Mouse (Mus musculus) cerebellum, adult 11-12 months (tissue): ENCODE data around the gene Rnaseh2c.

Source experiments
- DNase-seq: peaks from one replicate; pipeline ENCODE4 v3.0.0; 2022

Gene Rnaseh2c

GRCm38 (mm10) chr19:5579971-5580370 lies 21.7 kb upstream of the Rnaseh2c start:
- no peak for DNase-seq

GRCm38 (mm10) chr19:5580776-5581175 lies 20.9 kb upstream of the Rnaseh2c start:
- no peak for DNase-seq

DNA sequence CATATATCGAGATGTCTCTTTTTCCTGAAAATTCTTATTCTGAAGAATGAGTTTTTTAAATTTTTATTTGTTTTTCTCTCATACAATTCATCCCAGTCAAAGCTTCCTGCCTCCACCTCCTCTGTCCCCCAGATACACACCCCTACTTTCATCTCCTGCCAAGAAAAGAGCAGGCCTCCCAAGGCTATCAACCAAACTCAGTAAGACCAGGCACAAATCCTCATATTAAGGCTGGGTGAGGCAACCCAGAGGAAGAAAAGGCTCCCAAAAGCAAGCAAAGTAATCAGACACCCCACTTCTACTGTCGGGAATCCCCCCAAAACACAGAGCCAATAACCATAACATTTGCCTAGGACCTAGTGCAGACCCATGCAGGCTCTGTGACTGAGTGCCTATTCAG lies 19.7 kb upstream of the Rnaseh2c start:
- DNase-seq = no peak

DNA sequence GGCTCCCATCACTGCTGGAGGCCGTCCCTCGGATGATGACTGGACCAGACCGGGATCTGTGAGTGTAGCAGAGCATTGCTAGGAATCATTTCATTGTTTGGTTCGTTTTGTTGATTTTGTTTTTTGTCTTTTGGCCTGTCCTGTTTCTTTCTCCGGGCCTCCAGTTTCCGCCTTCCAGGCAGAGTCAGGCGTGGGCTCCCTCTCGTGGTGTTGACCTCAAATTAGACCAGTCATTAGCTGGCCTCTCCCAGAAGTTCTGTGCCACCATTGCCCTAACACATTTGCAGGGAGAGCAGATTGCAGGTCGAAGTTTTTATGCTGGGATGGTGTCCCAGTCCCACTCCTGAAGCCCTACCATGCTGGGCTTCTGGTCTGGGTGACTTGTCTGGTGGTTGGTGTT lies 12.5 kb upstream of the Rnaseh2c start:
- DNase-seq = no peak

DNA sequence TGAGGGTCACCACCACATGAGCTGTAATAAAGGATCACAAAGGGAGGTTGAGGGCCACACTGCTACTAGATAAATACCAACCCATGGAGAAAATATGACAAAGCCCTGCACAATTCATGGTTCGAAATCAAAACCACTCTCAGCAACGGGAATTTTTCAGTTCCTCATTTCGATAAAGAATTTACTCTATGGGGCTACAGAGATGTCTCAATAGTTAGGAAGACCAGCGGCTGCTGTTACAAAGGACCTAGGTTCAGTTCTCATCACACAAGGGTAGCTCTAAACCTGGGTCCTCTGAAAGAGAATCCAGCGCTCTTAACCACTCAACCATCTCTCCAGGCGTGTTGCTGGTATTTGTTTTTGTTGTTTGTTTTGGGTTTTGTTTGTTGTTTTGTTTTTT lies 9.8 kb upstream of the Rnaseh2c start:
- DNase-seq = no peak

DNA sequence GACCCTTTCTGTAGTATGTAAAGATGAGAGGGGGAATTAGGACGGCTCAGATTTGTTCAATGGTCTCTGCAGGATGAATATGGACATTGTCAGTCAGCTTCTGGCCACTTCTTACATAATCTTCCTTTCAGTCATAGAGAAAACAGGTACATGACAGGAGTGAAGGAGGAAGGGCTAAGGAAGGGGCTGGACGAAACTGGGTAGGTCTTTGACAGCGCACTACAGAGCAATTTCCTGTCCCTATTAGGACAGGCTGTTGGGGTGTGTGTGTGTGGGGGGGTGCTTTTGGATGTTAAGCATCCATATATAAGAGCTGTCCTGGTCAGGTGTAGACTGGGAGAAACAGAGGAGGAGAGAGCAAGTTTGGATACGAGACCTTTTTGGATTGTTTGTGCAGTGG lies 2.4 kb upstream of the Rnaseh2c start:
- DNase-seq = no peak

DNA sequence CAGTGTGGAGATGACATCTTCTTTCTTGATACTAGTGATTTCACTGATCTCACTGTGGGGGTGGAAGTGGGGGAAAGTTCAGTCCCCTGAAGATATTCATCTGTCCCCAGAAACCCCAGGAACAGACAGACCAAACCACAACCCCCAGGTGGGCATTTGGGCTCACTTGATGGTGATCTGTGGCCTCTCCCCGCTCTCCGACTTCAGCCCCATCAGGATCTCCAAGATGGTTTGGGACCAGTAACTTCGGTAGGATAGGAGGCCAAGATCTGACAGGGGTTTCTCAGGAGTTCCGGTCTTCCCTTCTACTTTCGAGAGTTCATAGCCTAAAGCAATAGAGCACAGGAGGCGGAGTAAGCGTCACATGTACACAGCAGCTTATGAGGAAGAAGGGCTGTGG lies 2.0 kb downstream of the Rnaseh2c start:
- DNase-seq = peak; percentile 20

DNA sequence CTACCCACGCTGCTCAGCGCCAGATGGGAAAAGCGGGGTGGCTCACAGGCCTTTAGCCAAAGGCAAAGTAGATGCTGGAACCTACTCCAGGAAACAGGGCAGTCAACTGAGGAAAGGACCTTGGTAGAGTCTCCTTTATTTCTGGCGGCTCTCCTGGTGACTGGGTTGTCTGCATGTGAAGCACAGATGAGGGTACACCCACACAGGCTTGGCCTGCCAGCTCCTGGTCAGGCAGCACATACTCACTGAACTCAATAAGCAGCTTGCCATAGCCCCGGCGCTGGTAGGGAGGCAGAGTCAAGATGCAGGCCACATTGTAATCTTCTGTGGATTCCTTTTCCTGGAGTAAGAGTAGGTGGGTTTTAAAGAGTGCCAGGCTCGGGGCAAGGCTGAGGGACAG lies 3.5 kb downstream of the Rnaseh2c start:
- peak; percentile 20 for DNase-seq

GRCm38 (mm10) chr19:5606196-5606595 lies 4.5 kb downstream of the Rnaseh2c start:
- DNase-seq = peak; percentile 8

DNA sequence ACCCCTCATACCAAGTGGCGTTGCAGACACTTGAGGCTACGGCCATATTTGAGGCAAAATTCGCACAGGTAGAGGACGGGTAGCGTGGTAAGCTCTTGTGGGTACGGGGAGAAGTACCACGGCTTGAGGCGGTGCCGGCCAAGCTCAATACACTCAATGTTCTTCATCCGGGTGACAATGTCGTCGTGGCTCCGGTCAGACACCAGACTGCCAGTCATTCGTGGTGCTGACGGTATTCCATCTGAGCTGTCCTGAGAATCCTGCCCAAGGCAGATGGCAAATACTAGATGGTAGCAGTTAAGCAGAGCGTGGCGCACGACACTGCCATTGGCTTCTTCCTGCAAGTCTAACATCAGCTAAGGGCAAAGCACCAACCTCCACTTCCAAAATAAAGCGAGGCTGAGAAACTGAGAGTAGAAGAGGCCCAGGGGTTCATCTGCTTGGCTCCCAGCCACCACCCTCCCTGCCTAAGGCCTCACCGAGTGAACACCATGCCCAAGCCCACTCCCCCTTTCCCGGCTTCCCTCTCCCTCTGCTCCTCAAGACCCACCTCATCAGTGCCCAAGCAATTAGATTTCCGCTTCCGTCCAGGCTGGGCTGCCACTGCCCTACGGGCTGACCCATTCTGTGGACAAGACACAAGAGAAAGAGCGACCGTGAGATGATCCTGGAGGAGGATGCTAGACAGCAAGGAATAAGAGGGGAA lies 6.2 kb downstream of the Rnaseh2c start:
- DNase-seq = peak; percentile 42

GRCm38 (mm10) chr19:5608707-5609106 lies 7.0 kb downstream of the Rnaseh2c start:
- DNase-seq = peak; percentile 36

- no peak for DNase-seq
Measured at GRCm38 (mm10) chr19:5609171-5609546, 7.5 kb downstream of the Rnaseh2c start.

DNA sequence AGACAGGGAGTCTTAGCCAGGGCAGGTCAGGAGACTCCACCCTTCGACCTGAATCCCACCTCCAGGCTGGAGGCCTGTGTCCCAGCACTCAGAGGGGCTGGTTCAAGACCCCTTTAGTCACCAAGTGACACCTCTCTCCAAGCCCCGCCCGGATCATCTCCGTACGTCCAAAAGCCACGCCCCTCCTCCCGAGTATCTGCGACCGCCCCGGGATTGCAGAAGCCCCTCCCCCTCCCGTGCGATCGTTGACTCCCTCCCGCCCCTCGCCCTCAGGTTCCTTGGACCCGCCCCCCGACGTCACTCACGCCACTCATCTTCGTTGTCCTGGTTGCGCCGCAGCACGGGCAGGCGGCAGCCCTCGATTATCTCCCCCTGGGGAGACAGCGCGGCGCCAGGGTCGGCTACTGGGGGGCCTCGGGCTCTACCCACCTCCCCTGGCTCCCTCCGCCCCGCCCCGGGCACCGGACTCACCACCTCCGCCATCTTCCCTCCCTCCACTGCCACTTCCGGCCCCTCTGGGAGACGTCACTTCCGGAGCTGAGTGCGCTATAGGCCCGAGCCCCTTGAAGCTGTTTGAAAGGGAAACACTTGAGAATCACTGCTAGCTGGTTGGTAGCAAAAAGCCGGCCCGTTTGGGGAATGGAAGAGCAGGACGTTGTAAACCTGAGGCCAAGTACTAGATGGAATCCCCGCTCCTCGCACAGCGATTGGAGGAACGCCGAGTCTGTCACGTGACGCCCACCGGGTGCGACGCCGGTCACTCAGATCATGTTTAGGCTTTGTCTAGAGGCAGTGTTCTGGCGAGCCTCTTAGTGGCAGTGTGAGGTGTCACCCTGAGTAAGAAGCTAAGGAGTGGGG lies 8.1 kb downstream of the Rnaseh2c start, which contains the start of gene Kat5:
Kat5 (minus strand) TSS at position 691 of the 858 bp plus-strand sequence.
- peak; percentile 92 for DNase-seq

DNA sequence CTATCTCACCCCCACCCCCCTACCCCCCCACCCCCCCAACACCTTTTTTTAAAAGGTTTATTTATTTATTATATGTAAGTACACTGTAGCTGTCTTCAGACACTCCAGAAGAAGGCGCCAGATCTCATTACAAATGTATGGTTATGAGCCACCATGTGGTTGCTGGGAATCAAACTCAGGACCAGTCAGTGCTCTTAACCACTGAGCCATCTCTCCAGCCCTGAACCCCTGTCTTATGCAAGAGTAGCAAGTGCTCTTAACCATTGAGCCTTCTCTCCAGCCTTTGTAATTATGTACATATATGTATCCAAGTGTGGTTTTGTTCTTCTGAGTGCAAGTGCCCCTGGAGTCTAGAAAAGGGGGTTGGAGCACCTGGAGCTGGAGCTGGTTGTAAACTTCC lies 10.3 kb downstream of the Rnaseh2c start:
- DNase-seq = peak; percentile 16

- no peak for DNase-seq
Measured at GRCm38 (mm10) chr19:5612762-5613411, 11.2 kb downstream of the Rnaseh2c start.

- DNase-seq = no peak
Measured at GRCm38 (mm10) chr19:5614953-5615352, 13.3 kb downstream of the Rnaseh2c start.

- no peak for DNase-seq
Measured at GRCm38 (mm10) chr19:5620007-5620406, 18.3 kb downstream of the Rnaseh2c start.

- no peak for DNase-seq
Measured at GRCm38 (mm10) chr19:5621884-5622283, 20.2 kb downstream of the Rnaseh2c start.

DNA sequence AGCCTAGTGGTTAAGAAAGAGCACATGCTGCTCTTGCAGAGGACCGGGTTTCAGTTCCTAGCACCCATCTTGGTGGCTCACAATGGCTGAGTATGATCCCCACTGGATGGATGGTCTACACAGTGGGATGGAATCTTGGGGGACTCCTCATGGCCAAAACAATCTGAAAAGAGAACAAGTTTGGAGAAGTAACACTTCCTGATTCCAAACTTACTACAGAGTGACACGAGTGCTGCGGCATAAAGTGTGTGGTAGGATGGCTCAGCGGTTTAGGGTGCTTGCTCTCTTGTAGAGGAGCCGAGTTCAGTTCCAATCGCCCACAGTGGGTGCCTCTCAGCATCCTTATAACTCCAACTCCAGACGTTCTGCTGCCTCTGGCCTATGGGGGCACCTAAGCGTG lies 23.6 kb downstream of the Rnaseh2c start:
- DNase-seq = no peak

GRCm38 (mm10) chr19:5629907-5630306 lies 28.2 kb downstream of the Rnaseh2c start:
- no peak for DNase-seq

DNA sequence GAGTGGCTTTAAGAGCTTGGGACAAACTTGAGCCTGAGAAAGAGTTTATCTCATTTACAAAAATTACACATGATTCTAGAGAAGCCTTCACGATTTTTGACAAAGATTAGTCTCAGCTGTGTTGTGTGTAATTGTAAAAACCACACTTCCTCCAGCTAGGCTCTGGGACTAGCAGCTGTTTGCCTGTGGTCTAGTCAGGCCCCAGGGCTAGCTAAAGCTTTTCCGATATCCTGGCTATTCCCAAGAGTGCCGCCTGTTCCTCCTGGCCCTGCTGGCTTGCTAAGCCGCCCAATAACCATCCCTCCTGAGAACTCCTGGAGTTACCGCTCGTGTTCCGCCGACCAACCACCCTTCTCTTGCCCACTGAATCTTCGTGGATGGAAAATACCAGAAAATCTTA lies 30.4 kb downstream of the Rnaseh2c start:
- no peak for DNase-seq

GRCm38 (mm10) chr19:5636036-5636570 lies 34.4 kb downstream of the Rnaseh2c start:
- DNase-seq = no peak

DNA sequence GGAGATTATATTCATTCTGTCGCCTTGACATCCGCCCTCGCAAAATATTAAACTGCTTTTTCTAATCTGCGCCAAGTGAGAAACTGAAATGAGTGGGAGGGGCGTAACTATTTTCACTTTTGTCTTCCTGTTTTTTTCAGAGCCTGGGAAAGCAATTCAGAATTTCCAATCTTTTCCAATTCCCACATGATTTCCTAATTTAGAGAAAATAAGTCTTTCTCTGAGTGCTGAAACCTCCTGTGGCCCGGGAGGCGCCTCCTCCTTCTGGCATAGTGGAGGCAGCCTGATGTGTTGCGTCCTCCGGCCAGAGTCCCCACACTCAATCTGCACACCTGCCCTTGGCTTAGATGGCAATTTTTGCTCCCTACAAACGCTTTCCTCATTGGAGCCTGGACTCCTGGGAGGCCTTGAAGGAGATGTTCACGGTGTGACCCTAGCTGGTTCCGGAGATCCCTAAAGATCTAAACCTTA lies 34.9 kb downstream of the Rnaseh2c start:
- DNase-seq = no peak
